Mouse (Mus musculus) embryo, embryonic 10 days (tissue): ENCODE measurements around the gene Pole2.
A peak's percentile ranks its signal among the peaks of the same experiment; 100 is the strongest.
"Not testable (repeated sequence)": the region's sequence is repeated elsewhere in the genome, so short reads cannot be mapped to it uniquely, and the experiment has no call there.

ENCODE experiments used
- DNase-seq: peaks from one replicate; pipeline ENCODE4 v3.0.0-alpha.2; 2015; ENCODE audit warnings: low spot score

The Pole2 gene

DNA sequence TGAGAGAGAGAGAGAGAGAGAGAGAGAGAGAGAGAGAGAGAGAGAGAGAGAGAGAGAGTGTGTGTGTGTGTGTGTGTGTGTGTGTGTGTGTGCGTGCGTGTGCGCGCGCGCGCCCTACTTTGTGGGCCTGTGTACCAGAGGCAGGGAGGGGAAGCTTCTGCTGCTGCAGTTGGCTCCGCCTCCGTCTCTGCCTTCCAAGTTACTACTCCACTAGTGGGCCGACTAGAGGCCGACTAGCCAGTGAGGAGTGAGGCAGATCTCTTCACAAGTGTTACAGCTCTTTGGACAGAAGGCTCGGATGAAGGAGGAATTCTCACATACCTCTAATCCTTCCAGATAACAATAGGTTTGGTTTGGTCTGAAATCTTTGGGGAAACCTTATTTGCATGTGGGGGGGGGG lies 48.6 kb downstream of the Pole2 start:
- peak; percentile 3 for DNase-seq

DNA sequence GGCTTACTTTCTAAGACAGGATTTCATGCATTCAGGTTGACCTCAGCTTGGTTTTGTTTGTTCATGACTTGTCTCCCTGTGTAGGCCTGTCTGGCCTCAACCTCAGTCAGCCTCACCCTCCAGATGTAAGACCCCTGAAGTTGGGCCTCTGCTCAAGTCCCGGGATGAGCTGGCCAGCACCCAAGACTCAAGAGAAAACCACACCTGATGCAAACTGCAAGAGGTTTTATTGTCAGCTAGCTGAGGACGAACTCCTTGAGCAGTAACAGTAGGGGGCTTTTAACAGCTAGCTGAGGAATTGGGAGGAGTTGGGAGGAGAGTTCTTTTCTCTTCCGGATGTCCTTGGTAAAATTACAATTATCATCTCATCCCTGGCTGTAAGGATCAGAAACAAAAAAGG lies 50.5 kb downstream of the Pole2 start:
- peak; percentile 2 for DNase-seq

DNA sequence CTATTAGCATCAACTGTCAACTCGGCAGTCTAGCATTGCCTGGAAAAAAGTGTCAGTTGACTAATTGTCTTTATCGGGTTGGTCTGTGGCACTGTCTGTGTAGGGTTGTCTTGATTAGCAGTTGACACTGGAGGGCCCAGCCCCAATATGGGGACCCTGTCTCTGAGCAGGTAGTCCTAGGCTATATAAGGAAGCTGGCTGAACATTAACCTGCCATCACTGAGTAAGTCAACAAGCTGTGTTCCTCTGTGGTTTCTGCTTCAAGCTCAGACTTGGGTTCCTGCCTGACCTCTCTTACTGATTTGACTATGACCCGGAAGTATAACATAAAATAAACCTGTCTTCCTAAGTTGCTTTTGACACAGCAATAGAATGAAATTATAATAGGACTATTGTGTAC lies 52.0 kb downstream of the Pole2 start:
- DNase-seq = no peak

DNA sequence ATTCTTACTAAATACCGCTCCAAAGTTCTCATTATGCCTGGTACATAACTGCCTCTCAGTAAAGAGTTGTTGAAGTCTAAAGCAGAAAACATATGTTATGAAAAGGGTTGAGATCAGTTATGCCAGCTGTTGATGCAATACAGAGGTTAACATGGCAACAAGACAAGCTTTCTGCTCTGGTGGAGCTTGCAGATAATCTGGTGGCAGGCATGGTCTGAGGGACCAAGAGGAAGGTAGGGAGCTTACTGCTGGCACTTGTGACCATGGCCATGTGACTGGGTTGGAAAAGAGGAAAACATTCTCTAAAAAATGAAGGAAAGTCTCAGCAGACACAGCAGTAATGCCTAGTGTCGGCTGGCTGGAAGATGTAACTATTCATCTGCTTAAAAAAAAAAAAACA lies 56.7 kb downstream of the Pole2 start:
- no peak for DNase-seq

DNA sequence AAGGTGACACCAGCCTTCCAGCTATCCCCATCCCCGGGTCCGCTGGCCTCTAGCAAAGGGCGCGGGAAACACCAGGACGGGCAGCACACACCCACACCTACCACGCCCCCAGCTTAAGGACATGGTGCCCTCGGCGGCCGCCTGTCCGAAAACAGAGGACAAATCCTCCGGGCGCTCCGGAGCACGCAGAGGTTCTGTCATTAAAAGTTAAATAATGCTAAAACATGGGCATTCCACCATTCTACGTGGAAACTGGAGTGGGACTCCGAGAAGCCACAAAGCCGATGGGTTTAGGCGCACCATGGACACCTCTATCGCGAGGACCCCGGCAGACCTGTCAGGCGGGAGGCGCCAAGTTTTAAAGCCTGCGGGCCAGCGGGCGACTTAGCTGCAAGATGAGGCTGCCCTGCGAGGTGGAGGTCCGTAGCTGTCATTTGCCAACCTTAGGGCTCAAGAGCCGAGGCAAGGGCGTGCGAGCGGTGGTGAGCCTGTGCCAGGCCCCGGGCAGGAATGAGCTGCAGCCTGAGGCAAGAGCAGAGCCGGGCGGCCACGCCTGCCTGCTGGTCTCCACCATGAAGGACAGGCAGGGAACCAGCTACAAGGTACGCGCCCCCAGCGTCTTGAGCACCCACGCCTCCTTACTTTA lies 59.4 kb downstream of the Pole2 start, which contains the start of gene Lrr1:
Lrr1 (plus strand) TSS at position 354 of the 646 bp plus-strand sequence.
- peak; percentile 91 for DNase-seq

DNA sequence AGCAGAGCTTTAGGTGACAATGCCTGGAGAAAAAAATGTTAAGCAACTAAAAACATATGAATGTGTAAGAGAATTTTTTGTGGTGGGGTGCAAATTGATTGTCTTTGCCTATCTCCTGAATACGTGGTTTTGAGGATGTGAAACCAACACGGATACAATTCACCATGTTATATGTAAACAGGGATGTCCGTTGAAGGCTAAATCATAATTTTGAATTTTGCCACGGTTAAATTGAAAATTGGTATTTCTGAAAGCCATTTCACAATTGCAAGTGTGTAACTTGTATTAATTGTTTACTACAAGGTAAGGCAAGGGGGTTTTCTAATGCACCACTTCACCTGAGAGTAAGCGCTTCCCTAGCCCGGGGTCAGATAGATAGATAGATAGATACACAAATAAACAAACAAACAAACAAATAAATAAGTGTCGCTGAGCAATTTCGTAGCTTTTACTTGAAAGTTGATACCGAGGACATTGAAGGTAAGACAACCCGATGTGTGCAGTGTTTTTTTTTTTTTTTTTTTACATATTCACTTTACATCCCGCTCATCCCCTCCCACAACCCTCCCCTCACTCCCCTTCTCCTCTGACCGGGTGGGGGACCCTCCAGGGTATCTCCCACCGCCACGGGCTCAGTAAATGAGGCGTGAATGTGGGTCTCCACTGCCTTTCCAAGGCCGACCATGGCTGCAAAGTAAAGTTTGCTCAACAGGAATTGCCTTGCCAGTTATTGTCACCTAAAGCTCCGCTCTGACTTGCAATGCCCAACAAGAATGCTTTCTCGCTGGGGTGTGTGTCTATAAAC lies 60.1 kb downstream of the Pole2 start:
- DNase-seq = no peak

DNA sequence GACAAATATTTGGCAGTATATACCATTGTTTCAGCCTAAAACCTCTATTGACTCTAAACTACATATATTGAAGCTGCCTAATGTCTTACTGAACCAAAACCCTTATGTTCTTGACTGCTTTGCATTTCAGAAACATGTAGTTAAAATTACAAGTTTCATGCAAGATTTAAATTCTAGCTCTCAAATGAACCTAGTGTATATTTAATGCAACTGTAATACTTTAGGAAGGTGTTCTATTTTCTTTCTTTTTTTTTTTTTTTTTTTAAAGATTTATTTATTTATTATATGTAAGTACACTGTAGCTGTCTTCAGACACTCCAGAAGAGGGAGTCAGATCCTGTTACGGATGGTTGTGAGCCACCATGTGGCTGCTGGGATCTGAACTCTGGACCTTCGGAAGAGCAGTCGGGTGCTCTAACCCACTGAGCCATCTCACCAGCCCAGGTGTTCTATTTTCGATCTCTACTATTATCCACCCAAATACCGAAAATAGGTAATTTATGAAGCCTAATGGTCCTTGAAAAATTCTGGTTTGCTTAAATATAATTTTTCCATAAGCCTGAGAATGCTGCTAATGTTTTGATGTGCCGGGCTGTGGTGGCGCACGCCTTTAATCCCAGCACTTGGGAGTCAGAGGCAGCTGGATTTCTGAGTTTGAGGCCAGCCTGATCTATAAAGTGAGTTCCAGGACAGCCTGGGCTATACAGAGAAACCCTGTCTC lies 61.0 kb downstream of the Pole2 start:
- DNase-seq = not testable (repeated sequence)

DNA sequence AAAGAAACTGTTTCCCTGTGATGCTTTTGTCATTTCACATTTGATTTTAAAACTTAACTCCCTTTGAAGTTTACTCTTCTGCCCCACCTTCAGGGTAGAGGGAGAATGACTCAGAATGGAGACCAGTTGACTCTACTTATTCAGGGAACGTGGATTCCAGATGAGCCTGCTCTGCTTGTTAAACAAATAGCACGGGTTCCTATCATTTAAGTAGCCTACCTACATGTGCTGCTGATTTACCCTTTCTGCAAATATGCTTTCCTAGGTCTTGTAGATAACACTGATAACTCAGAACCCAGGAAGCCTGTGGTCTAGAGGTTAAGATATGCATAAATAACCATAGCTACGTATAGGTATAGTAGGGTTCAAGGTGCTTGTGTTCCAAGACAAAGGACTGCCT lies 63.1 kb downstream of the Pole2 start:
- DNase-seq = no peak

DNA sequence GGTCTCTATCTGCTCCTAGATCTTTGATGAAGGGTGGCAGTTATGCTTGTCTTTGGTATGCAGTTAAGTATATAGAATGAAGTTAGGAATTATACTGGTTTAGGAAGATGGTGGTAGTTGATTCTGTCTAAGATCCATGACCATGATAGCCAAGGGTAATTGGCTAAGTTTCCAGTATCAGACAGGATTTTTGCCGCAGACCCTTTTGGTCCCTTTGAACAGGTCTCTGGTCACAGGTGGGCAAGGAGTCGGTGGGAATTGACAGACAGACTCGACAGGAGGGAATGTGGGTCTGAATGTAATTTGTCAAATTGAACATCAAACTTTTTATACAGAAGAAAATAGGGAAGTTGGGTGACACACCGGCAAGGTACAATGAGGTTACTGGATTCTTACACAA lies 64.4 kb downstream of the Pole2 start:
- DNase-seq = not testable (repeated sequence)

DNA sequence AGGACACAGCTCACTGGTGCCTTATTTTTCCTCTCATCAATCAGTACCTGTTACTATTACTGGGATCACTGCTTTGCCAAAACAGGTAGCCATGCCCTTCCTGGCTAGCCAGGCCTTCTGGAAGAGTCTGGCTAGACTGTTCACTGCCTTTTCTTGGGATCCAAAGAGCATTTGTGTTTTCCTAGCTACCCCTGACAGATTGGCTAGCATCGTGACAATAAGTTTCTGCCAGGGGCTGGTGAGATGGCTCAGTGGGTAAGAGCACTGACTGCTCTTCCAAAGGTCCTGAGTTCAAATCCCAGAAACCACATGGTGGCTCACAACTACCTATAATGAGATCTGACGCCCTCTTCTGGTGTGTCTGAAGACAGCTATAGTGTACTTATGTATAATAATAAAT lies 67.3 kb downstream of the Pole2 start:
- not testable (repeated sequence) for DNase-seq

DNA sequence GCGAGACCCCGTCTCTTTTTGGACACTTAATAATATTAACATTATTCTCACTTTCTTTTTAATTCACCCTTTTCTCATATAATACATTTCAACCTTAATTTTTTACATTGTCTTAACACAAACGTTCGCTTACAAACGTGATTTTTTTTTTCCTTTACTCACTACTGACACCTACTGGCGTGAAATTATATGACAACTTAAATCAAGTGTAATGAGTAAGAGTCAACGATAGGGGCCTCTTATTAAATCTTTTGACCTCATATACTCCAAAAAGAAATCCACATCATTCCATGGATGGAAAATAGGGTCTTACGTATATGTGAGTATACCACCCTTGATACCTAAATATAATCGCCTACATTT lies 68.4 kb downstream of the Pole2 start:
- peak; percentile 43 for DNase-seq

DNA sequence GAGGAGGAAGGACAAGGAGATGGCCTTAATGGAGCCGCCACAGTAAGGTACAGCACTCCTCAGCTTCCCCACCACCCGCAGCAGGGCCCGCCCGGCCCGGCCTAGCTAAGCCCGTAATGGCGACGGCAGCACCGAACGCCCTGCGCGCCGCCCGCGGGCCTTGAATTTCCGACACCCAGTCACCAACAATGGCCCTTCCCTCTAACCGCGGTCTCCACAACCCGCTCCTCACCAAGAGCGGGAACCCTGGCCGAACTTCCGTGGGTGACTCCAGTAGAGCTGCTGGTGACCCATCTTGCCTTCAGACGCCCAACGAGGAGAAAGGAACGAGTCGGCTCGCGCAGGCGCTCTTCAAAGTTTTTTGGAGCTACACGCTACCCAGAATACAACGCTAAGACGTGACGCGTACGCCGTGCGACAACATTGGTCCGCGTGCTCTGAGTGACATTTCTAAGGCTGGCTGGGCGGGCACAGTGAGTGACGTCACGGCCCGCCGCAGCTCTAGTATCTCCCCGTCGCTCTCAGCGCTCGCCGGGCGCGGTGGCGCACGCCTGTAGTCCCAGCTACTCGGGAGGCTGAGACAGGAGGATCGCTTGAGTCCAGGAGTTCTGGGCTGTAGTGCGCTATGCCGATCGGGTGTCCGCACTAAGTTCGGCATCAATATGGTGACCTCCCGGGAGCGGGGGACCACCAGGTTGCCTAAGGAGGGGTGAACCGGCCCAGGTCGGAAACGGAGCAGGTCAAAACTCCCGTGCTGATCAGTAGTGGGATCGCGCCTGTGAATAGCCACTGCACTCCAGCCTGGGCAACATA lies 69.0 kb downstream of the Pole2 start, which contains the start of gene Rps29:
Rps29 (minus strand) TSS at position 422 of the 813 bp plus-strand sequence.
- DNase-seq = peak; percentile 100

DNA sequence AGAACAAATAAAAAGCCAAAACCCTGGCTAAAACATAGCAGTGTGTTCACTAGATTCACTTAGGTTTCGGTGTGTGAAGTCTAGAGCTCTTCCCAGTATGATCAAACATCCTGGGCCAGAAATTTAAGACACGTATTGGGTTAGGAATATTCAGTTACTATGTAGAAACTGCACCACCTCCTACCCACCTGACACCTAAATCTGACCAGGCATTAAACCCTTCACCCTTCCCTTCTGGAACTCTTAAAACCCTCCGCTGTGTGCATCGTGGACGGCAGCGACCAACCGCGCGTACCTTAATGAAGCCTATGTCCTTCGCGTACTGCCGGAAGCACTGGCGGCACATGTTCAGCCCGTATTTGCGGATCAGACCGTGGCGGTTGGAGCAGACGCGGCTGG lies 69.6 kb downstream of the Pole2 start:
- peak; percentile 39 for DNase-seq

DNA sequence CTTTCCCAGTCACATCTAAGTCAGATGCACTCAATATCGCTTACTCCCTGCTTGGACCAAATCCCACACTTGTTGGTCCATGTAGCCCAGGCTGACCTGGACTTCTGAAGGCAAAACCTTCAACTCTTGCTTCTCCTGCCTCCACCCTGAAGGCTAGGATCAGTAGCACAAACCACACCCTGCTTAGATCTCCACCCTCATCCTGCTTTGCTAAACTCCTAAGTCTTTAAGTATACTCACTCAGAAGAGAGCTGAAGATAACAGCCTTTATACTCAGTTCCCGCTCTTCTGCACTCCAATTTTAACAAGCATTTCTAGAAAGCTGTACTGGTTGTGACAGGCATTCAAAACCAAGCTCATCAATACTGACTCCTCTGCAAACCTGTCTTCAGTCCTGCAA lies 70.9 kb downstream of the Pole2 start:
- no peak for DNase-seq

DNA sequence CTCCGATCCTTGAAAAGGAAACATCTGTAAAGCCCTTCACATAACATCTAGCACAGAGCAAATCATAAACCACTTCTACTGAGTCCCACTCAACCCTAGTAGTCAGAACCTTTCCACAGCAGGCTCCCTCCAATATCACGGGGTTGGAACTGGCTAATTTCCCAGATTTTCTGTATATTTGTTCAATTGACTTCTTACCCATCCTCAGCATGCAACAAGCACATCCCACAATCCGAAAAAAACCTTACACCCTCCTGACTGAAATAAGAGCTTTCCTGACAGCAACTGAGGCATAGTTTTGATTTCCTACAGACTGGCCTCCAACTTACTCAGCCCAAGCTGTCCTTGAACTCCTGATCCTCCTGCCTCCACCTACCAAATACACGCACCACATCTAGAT lies 71.6 kb downstream of the Pole2 start:
- no peak for DNase-seq

DNA sequence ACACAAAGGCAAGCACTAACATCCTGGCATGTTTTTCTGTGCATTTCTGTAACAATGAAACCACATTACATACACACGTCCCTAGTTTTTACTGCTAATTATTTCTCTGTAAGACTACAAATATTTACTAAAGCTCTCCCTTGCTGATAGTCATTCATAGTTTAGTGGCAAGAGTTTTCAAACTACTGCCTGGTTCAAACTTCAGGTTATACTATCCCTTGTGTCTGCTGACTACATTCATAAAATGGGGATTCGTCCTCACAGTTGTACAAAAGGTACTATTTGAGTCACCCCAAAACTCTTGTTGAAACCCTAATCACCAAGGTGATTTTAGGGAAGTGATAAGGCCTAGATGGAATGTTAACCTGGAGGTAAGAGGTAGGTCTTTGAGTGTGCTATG lies 72.1 kb downstream of the Pole2 start:
- DNase-seq = no peak
